Mouse (Mus musculus): ENCODE data around the gene Zfyve26.
"Not testable (repeated sequence)": the region's sequence is repeated elsewhere in the genome, so short reads cannot be mapped to it uniquely, and the experiment has no call there.

The Zfyve26 gene

GRCm38 (mm10) chr12:79296126-79296816 is at the start of gene Zfyve26:
Zfyve26 (minus strand) TSS chr12:79296304.
- DNase-seq = peak; percentile 93

- no peak for DNase-seq
Measured at GRCm38 (mm10) chr12:79341291-79341845, 45.3 kb upstream of the Zfyve26 start.

- DNase-seq = peak; percentile 28
Measured at GRCm38 (mm10) chr12:79340513-79340912, 44.4 kb upstream of the Zfyve26 start.

GRCm38 (mm10) chr12:79338791-79339190 is 42.7 kb upstream of the Zfyve26 start:
- no peak for DNase-seq

- DNase-seq = no peak
Measured at GRCm38 (mm10) chr12:79331722-79332121, 35.6 kb upstream of the Zfyve26 start.

DNA sequence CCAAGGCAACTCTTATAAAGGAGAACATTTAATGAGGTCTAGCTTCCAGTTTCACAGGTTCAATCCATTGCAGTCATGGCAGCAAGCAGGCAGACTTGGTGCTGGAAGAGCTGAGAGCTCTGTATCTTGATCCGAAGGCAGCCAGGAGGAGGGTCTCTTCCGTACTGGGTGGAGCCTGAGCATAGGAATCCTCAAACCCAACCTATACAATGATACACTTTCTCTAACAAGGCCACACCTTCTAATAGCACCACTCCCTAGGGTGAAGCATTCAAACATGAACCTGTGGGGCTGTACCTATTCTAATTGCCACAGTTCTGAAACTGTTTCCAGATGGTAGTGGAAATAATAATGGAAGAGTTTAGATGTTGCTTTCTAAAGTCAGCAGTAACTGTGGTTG is 34.5 kb upstream of the Zfyve26 start:
- no peak for DNase-seq

DNA sequence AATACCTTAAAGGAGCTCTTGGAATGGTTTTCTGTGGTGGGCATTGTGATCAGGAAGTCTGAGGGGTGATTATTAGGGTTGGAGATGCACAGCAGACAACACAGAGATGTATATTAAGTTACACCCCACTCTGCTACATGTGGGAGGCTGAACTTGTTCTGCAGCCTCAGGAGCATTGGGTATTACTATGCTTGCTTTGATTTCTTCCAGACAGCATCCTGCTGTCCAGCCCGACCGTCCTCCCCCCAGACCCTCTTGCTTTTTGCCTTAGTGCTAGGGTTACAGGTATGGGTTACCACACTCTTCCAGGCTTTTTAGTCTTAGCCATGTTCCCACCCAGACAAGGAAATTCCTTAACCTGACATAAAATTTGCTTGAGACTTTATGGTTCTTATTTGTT is 31.8 kb upstream of the Zfyve26 start:
- DNase-seq = no peak

DNA sequence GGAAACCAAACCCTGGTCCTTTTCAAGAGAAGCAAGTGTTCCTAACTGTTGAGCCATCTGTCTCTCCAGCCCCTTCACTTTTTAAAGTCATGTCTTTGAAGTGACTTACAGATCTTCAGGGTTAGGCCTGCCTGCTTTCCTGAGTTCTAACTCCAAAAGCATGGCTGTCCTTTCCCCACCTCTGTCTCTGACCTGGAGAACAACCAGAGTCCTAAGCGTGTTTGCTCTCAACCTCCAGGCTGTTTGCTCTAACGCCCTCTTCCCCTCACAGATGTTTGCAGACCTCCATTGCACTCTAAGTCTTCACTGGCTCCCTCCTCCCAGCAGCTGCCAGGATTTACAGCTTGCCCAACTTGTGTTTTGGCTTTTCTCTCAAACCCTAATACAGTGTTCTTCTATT is 30.6 kb upstream of the Zfyve26 start:
- no peak for DNase-seq

DNA sequence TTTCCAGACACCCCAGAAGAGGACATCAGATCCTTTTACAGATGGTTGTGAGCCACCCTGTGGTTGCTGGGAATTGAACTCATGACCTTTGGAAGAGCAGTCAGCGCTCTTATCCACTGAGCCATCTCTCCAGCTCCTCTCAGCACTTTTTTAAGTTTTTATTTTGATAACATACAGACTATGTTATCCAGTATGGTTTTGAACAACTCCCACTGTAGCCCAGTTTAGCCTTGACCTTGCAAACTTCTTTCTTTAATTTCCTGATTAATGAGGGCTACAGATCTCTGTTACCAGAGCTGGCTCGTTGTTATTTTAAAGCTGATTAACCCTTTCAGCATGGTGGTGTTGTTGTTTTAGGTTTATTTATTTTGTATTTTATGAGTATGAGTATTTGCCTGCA is 30.1 kb upstream of the Zfyve26 start:
- DNase-seq = no peak

GRCm38 (mm10) chr12:79322539-79322938 is 26.4 kb upstream of the Zfyve26 start:
- not testable (repeated sequence) for DNase-seq

DNA sequence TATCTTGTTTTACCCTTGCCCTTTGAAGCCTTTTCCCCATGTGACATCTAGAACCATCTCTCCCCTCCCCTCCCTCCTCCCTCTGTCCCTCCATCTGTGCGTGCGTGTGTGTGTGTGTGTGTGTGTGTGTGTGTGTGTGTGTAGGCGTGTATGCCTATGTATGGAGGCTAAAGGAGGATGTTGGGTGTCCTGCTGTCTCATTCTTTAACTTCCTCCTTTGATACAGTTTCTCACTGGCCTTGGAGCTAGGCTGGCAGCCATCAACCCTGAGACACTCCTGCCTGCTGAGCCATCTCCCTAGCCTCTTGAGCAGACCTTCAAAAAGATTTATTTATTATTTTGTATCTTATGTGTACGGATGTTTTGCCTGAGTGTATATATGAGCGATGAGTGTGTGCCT is 24.8 kb upstream of the Zfyve26 start:
- DNase-seq = no peak

GRCm38 (mm10) chr12:79317339-79317738 is 21.2 kb upstream of the Zfyve26 start:
- no peak for DNase-seq

- DNase-seq = no peak
Measured at GRCm38 (mm10) chr12:79313721-79314120, 17.6 kb upstream of the Zfyve26 start.

GRCm38 (mm10) chr12:79306013-79306412 is 9.9 kb upstream of the Zfyve26 start:
- DNase-seq = no peak

GRCm38 (mm10) chr12:79305131-79305530 is 9.0 kb upstream of the Zfyve26 start:
- DNase-seq = no peak

DNA sequence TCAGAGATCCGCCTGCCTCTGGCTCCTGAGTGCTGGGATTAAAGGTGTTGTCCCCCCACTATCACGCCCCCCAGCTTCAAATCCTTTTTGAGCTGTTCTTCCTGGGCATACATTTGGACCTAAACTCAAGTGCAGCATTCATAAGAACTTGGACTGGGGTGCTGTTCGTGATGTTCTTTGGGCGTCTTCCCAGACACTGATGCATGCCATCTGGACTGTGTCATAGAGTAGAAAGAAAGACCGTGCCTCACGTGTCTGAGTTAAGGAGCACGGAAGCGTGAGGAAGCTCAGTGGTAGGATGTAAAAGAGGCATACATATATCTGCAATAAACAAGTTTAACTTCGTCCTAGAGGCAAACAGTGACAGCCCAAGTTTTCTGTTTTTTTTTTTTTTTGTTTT is 5.7 kb upstream of the Zfyve26 start:
- peak; percentile 39 for DNase-seq

- no peak for DNase-seq
Measured at GRCm38 (mm10) chr12:79297884-79298636, 2.0 kb upstream of the Zfyve26 start.

GRCm38 (mm10) chr12:79297121-79297576 is 1.0 kb upstream of the Zfyve26 start, which contains the start of gene Rad51b:
Rad51b (plus strand) TSS chr12:79297282.
- DNase-seq = peak; percentile 73

DNA sequence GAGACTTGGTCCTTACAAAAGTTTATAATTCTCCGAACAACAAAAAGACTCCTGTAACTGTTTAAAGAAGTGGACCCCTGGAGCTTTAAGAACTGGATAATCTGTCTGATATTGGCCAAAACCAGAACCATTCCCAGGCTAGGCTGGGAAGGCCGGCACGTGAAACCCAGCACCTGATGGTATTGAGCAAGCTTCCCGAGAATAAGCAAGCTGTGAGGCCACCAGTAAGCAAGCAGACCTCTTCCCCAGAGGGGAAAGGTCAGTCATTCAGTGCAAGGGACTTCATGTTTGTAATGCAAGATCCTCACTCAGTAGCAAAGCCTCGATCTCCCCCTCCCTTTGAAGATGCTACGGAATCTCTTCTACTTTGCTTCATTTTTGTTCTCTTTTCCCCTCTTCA is 3.2 kb downstream of the Zfyve26 start:
- DNase-seq = no peak

DNA sequence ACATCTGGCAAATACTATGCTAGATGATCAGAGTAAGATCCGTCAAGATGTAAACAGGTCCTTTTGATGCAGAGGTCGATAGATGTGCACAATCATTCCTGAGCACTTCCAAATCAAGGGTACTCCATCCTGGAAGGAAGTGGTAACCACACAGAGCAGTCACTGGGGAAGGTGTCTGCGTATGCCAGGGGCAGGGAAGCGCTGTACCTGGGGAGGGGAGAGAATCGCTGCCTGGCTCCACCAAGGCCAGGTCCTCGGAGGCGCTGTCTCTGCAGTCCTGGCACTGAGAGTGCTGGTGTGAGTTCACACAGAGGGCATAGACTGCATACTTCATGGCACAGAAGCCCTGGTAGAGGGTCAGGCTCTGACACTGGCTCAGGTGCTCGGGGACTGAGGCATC is 13.5 kb downstream of the Zfyve26 start:
- DNase-seq = no peak

DNA sequence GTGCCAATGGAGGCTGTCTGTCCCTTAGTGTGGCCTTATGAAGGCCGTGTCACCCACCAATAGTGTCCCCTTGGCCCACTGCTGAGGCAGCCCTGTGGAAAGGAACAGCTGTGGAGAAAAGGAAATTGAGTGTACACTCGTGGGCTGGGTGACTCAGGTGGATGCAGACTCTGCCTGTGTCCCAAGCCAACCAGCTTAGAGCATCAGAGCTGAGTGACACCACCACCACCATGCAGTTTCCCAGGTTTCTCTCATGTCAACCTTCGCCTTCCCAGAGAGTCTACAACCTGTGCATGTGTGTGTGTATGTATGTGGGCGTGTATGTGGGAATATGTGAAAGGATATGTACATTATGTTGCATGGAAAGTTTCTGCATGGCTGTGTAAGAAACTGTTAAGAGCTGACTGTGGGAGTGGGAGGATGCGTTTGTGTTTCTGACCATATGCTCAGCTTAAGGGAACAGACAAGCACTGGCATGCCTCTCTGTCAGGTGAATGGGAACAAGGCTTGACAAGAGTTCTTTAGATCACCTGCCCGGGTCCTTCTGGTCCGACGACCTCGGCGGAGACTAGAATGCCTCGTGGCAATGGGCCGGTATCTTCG is 16.5 kb downstream of the Zfyve26 start:
- no peak for DNase-seq

DNA sequence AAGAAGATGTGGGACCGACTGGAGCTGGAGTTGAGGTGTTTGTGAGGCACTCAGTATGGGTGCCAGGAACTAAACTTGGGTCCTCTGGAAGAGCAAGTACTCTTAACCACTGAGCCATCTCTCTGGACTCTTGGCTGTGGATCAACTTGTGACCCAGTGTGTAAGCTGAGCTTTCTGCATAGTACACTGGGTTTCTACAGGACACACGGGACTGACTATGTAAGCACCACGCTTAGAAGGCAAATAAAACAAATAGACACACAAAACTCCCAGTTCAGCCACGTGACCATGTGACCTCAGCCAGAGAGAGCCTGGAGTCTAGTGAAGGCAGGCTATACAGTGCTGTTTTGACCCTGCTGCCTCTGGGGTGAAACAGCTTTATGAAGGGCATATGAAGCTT is 23.5 kb downstream of the Zfyve26 start:
- DNase-seq = no peak

- peak; percentile 37 for DNase-seq
Measured at GRCm38 (mm10) chr12:79261035-79261434, 35.1 kb downstream of the Zfyve26 start.

DNA sequence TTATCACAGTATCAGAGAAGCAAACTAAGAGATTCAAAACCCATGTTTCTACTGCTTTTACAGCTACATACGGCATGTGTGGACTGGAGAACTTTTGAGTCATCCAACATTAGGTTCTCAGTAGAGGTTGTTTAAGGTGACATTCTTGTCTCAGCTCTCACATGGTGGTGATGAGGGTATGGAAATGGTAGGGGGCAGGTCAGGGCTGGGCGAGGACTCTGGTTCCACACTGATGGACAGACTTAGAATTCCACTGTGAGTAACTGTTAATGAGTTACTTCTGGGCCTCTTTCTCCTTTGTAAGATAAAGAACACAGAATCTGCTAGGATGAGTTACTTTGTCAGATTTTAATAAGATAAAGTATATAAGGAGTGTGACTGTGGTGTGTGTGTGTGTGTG is 36.0 kb downstream of the Zfyve26 start:
- DNase-seq = no peak

All from lung, postnatal 14 days (tissue).